Mouse (Mus musculus): ENCODE results near the gene Tpp2. TPM values are rescaled to one million over a fixed set of nuclear protein-coding genes. Genes with fewer than 3 reads are reported as not detected.
A peak's percentile ranks its signal among the peaks of the same experiment; 100 is the strongest.
"Not testable (repeated sequence)": the region's sequence is repeated elsewhere in the genome, so short reads cannot be mapped to it uniquely, and the experiment has no call there.

Gene Tpp2
- polyA plus RNA-seq (2017; shearing (Covaris generic)) = 100 to 1,000 TPM; 116 to 130 (median 128) TPM

DNA sequence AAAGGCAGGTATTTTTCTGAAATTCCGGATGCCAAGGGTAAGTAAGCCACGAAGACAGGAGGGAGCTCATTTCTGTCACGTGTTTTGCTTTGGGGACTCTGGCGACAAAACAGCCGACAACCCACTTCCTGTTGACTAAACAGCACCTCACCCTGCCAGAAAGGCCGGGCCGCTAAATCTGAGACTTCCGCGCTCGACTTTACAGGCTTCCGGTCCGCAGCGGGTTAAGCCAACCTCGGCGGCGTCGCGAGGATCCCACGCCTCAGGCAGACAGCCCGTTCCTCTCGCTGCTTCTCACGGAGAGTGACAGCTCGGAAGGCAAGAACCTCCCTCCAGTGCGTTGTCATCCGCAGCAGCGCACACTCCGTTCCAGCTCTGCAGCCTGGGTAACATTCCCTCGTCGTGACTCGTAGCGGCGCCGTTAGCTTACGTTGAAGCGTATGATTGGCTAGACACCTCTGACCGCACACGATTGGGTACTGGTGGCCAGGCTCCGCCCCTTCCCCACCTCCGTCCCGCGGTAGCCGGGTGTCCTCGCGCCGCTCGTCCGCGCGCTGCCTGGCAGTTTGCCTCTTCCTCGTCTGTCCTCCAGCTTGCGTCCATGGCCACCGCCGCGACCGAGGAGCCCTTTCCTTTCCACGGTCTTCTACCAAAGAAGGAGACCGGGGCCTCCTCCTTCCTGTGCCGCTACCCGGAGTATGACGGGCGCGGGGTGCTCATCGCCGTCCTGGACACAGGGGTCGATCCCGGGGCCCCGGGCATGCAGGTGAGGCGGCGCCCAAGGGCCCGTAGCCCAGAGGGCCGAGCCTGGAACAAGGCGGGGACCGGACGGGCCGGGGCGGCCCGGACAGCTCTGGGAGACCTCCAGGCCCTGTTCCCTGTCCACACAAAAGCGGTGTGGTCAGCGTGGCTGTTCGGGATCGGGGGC is at the start of gene Tpp2:
Gene Tpp2 (plus strand): TSS at position 160 of the 928 bp plus-strand sequence.
- peak; percentile 89 for ATAC-seq

- not testable (repeated sequence) for ATAC-seq
Measured at GRCm38 (mm10) chr1:43888358-43888757, 45.1 kb upstream of the Tpp2 start.

DNA sequence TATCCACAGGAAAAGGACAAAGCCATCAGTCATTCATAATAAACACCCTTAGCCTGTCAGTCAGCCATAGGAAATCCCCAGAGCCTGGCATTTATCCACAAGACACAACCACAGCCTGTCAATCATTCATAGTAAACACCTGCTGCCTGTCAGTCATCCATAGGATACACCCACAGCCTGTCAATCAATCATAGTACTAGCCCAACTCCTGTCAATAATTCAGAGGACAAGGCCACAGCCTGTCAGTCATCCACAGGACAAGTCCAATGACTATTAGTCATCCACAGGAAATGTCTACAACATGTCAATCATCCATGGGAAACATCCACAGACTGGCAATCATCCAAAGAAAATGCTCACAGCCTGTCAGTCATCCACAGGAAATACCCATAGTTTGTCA is 37.7 kb upstream of the Tpp2 start:
- ATAC-seq = no peak

- peak; percentile 91 for ATAC-seq
Measured at GRCm38 (mm10) chr1:43897131-43897530, 36.3 kb upstream of the Tpp2 start.

DNA sequence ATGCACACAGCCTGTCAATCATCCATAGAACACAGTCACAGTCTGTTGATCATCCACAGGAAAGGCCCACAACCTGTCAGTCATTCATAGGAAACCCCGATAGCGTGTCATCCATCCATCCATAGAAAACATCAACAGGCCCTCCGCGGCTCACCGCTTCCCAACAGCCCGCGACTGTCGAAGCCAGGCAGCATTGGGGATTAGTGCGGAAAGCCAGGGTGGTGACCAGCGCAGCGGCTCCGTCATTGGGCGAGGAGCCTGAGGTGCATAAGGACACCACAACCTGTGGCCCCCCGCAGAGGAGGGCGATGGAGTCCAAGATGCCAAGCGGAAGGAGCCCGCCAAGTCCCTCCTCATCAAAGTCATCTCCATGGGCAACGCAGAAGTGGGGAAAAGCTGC is 35.5 kb upstream of the Tpp2 start:
- no peak for ATAC-seq

GRCm38 (mm10) chr1:43898991-43899714 is 34.3 kb upstream of the Tpp2 start:
- peak; percentile 42 for ATAC-seq

GRCm38 (mm10) chr1:43902417-43902816 is 31.0 kb upstream of the Tpp2 start:
- no peak for ATAC-seq

DNA sequence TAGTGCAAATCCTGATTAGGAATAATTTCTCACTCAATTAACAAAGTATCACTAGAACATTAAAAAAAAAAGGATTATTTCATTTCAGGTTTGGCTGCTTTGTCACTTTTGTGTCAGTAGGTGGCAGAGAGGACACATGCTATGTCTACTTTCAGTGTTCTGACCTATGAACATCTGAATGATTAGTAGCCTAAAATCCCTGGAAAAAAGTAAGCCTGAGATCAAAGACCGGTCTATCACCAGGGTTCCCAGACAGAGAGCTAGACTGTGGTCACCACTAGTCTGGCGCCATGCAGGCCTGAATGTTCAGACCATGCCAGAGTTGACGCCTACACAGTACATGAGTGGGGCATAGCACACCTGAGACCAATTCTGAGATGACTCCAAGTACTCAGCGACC is 30.6 kb upstream of the Tpp2 start:
- peak; percentile 75 for ATAC-seq

- peak; percentile 21 for ATAC-seq
Measured at GRCm38 (mm10) chr1:43915428-43915827, 18.0 kb upstream of the Tpp2 start.

- no peak for ATAC-seq
Measured at GRCm38 (mm10) chr1:43916854-43917253, 16.6 kb upstream of the Tpp2 start.

DNA sequence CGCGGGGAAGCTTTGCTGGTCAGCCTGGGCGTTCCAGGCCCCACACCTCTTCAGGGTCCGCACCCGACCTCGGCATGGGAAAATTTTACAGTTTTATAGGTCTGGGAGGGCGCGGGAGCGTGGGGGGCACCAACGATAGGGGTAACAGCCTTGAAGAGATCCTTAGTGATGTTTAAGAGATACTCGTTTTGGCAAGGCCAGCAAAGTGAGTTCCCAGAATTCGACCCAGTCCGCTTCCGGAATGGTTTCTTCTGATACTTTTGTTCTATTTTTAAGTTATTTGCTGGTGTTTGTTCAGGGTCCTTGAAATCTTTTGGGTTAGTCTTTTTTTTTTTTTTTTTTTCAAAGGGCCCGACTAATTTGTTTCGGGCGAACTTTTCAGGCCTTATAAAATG is 966 bp downstream of the Tpp2 start:
- no peak for ATAC-seq

- peak; percentile 44 for ATAC-seq
Measured at GRCm38 (mm10) chr1:43939310-43939709, 5.9 kb downstream of the Tpp2 start.

DNA sequence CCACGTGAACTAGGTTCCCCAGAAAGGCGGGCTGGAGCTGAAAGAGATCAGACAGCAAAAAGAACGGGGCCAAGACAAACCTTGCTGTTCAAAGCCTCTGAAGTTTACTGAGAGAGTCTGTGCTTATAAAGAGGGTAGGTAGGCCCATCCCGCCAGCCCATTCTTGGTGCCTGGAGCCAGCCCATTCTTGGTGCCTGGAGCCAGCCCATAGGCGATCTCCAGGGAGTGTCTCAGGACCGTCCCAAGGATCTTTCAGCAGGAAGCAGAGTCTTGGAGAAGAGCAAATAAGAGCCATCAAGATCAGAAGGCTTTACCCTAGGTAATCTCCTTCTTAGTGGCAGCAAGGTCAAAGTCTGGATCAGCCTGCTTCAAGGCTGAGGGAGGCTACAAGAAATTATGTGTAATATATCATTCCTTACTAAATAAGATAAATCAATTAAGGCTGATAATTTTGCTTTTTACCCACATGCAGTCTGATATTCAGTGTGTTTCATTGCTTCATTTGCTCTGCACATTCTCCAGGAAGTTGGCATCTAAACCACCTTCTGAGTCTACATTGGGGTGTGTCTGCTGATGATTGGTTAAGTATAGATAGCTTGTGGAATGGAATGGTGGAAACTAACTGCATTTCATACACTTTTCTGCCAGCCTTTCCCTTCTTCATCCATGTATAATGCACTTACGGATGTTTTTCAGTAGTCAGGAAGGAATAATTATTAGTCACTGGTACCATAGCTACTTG is 8.2 kb downstream of the Tpp2 start:
- ATAC-seq = no peak

DNA sequence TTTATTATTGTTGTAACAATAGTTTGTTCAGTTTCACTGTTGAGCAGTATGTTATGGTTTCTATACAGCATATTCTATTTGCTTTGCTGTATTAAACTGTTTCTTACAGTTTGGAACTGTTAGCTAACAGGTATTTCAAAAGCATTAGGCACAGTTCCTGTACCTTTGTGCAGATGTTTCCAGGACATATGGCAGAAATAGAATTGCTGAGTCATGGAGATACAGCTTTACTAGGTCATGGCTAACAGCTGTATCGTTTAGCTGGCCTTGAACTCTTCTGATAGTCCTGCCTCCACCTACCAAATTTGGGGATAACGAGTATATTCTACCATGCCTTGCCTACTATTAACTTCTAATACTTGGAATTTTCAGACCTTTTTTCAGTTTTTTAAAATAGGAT is 9.4 kb downstream of the Tpp2 start:
- no peak for ATAC-seq

- no peak for ATAC-seq
Measured at GRCm38 (mm10) chr1:43953679-43954078, 20.2 kb downstream of the Tpp2 start.

DNA sequence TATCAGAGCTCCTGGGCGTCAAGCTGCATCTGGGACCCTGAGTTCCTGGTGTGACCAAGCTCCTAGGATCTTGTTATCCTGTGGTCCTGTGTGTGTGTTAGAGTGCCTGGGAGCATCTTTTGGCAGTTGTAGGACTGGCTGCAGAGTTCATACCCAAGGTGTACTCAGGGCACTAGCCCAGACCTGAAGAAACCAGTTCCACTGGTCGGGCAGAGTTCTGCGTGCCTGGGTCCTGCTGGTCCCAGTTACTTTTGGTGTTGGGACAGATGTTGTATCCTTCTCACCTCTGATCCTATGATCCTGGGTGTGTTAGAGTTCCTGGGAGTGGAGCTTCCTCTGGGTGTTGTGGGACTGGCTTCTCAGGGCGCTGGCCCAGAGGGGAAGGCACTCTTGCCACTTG is 30.9 kb downstream of the Tpp2 start:
- ATAC-seq = no peak

DNA sequence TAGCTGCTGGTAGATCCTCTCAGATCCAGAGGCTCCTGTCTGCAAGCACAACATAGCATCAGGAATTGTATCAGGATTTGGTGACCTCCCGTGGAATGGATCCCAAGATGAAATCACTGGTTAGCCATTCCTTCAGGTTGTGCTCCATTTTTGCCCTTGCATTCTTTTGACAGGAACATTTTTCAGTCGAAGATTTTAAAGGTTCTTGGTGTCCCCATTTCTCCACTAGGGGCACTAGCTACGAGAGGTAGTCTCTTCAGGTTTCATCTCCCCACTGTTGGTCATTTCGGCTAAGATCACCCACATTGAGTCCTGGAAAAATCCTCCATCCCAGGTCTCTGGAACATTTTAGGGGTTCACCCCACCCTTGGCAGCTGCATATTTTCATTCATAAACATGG is 33.3 kb downstream of the Tpp2 start:
- ATAC-seq = no peak

DNA sequence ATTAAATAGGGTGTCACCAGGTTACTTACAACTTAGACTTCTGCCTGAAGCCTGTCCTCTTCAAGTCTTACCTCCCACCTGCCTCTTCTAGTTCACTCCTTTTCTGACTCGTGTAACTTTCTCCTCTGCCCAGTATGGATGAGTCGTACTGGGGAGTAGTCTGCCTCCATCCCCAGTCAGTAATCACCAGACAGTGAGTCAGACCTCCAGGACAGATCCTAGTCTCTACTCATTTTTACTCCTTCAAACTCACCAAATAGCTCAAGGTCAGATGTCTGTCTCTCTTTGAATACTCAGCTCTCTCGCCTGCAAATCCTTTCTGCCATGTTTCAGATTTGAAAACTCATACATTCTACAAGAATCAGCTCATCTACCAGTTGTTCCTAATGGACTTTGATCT is 35.9 kb downstream of the Tpp2 start:
- no peak for ATAC-seq

GRCm38 (mm10) chr1:43971089-43971488 is 37.6 kb downstream of the Tpp2 start:
- no peak for ATAC-seq

- peak; percentile 46 for ATAC-seq
Measured at GRCm38 (mm10) chr1:43996914-43997589, 63.6 kb downstream of the Tpp2 start.

DNA sequence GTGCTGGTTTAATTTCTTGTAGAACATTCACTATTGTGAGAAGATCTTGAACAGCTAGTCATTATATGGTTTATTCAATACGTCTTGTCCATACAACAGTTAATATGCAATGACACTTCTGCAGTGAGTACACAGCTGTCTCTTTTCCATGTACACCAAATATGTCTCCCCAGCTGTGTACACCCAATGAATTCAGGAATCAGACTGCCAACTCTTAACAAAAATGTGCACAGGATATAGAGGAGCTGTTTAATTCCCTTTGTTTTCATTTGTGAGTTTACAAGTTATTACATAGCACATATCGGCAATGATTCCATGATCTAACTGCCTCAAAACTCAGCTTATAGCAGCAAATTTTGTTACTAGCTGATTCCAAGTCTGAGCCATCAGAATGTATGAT is 71.1 kb downstream of the Tpp2 start:
- ATAC-seq = no peak

GRCm38 (mm10) chr1:44015556-44015955 is 82.1 kb downstream of the Tpp2 start:
- ATAC-seq = no peak

- ATAC-seq = no peak
Measured at GRCm38 (mm10) chr1:44019934-44020333, 86.5 kb downstream of the Tpp2 start, which contains the start of gene Mettl21c. Gene Mettl21c (minus strand): TSS chr1:44020034.

Data from inflammation-experienced regulatory T-cells, adult 6 months (primary cell).